Mouse (Mus musculus): ENCODE measurements around the gene Btaf1. TPM values are rescaled to one million over a fixed set of nuclear protein-coding genes. Genes with fewer than 3 reads are reported as not detected.
A peak's percentile ranks its signal among the peaks of the same experiment; 100 is the strongest.

Btaf1 gene
- total and polyA plus RNA-seq, 3 experiments = 31.9 to 43.2 (median 38.3) TPM

DNA sequence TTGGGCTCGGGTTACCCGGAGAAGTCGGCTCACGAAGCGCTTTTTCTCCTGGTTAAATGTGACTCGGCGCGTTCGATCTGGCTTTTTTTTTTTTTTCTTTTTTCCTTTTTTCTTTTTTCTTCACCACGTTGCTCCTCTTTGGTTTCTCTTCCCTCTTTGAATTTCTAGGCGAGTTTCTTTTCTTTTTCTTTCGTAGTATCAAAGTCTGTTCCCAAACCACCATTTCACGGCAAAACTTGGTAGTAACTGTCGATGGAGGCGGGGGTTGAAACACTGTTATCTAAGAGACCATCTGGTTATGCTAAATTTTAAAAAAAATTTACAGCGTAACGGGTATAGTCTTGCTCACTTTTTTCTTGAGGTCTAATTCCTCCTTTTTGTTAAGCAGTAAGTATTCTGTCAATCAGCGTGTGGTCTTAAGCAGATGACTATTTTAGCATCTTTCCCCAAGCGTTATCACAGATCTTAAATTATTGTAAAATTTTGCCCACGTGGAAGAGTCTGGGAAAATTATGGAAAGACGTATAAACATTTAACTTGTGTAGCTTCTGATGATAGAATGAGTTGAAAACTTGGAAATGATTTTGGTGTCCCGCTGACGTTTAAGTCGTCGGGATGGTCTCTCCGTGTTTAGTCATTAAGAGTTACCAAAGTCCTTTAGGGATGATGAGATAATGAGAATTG, 816 bp downstream of the Btaf1 start:
- Histone ChIP-seq H3K4me2 (ENCODE audit: insufficient read depth, low read depth, poor library complexity, severe bottlenecking) (peak overlapping the region; percentile 80), H3K4me3 (replicated peaks in 1 of 3; ENCODE audit: low read depth in 2 of 3, low read length in 2 of 3, poor library complexity in 1 of 3) (peak overlapping the region; percentile 84 to 95 (median 90)), H3K79me2 (replicated peaks; ENCODE audit: control insufficient read depth, extremely low read depth, insufficient read depth, poor library complexity, severe bottlenecking) (peaks cover 55% of the 10 kb centered on the region), H3K36me3 (replicated peaks in 1 of 2; ENCODE audit: control insufficient read depth in 1 of 2, insufficient read depth in 1 of 2, low read length in 1 of 2) (peaks cover 0 to 5% of the 10 kb centered on the region in 2 experiments), H3K9me3 (replicated peaks; ENCODE audit: low read length) (no peaks in the 10 kb centered on the region), H3K4me1 (ENCODE audit: control insufficient read depth in 1 of 2, insufficient read depth in 2 of 2) (peaks cover 3 to 20% of the 10 kb centered on the region in 2 experiments; a peak in 3 of 4 replicates), H3K27me3 (replicated peaks) (no peaks in the 10 kb centered on the region), H3K9ac (ENCODE audit: insufficient read depth, low read depth) (peak overlapping the region; percentile 85), H3K27ac (ENCODE audit: insufficient read depth, low read depth) (peak overlapping the region; percentile 82)
- in situ Hi-C loops (cut with MboI; ENCODE audit: low pct_ligation_motif_present, low pct_unique_long_range_greater_than_20kb, low sequenced_read_pairs) = no loop called here
- dilution Hi-C loops (cut with MboI; ENCODE audit: extremely low pct_ligation_motif_present, extremely low pct_unique_long_range_greater_than_20kb, low sequenced_read_pairs) = no loop called here
- DNase-seq (ENCODE audit: extremely low read depth) = peak; percentile 24
- TF ChIP-seq USF1 (IDR thresholded peaks at IDR 0.05; ENCODE audit: low read depth, low read length) (no peak), IRF4 (IDR thresholded peaks at IDR 0.05; ENCODE audit: low read depth, low read length) (0 out of 2 replicates have a peak, but pooled peaks have one; percentile 14), USF2 (conservative IDR thresholded peaks at IDR 0.05; ENCODE audit: low read depth, low read length) (no peak), CHD1 (IDR thresholded peaks at IDR 0.05; ENCODE audit: low read depth, low read length) (peak; percentile 64), SIN3A (IDR thresholded peaks at IDR 0.05; ENCODE audit: low read length) (peak; percentile 61), ZC3H11A (IDR thresholded peaks at IDR 0.05; ENCODE audit: low read depth, low read length) (no peak), ZNF384 (IDR thresholded peaks at IDR 0.05; ENCODE audit: low read depth, low read length) (peak; percentile 74), UBTF (IDR thresholded peaks at IDR 0.05; ENCODE audit: low read depth, low read length) (peak; percentile 79), MAFK (IDR thresholded peaks at IDR 0.05; ENCODE audit: insufficient replicate concordance, low read length) (0 out of 2 replicates have a peak, but pooled peaks have one; percentile 12), BHLHE40 (IDR thresholded peaks at IDR 0.05; ENCODE audit: low read depth, low read length) (0 out of 2 replicates have a peak, but pooled peaks have one; percentile 19), MAX (IDR thresholded peaks at IDR 0.05; ENCODE audit: low read length) (peak; percentile 45; the same call in 1 of the 2 replicates)

DNA sequence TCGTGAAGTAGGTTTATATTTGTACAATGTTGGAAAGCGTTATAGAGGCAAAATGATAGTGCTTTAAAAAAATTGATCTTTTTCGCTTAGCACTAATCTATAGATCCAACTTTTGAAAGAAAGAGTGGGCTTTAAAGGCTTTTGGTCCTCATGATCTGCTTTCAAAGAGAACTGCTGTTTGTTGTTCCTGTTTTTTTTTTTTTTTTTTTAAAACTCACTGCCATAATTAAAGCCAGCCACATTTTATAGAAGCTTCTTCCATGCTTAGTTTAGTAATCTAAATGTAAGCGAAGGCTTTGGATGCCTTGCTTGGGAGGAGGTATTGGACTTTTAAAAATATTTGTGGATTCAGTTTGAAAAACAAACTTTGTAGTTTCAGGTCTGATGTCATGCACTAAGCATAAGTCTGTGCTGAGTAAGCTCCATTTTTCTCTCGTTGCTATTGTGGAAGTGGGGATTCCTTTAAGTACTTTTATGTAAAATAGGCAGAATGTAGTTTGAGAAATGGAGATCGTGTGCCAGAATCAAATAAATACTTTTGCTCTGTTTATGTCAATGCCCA, 2.0 kb downstream of the Btaf1 start:
- H3K27me3 ChIP-seq (replicated peaks) = no peaks in the 10 kb centered on the region
- H3K4me1 ChIP-seq (ENCODE audit: control insufficient read depth in 1 of 2, insufficient read depth in 2 of 2) = peaks cover 3 to 31% of the 10 kb centered on the region in 2 experiments; a peak in 3 of 4 replicates
- peak; percentile 47 for DNase-seq (ENCODE audit: extremely low read depth)
- peaks cover 0 to 7% of the 10 kb centered on the region in 2 experiments for H3K36me3 ChIP-seq (replicated peaks in 1 of 2; ENCODE audit: control insufficient read depth in 1 of 2, insufficient read depth in 1 of 2, low read length in 1 of 2)
- TF ChIP-seq CHD2 (IDR thresholded peaks at IDR 0.05; ENCODE audit: low read length) = 0 out of 2 replicates have a peak, but pooled peaks have one; percentile 21
- TF ChIP-seq MEF2A (IDR thresholded peaks at IDR 0.05; ENCODE audit: borderline replicate concordance, low read depth, low read length) = peak; percentile 89
- no peak for TF ChIP-seq KAT2A (IDR thresholded peaks at IDR 0.05; ENCODE audit: insufficient replicate concordance, low read length)
- TF ChIP-seq ZNF384 (IDR thresholded peaks at IDR 0.05; ENCODE audit: low read depth, low read length) = peak; percentile 87
- TF ChIP-seq MAX (IDR thresholded peaks at IDR 0.05; ENCODE audit: low read length) = no peak
- TF ChIP-seq MAFK (IDR thresholded peaks at IDR 0.05; ENCODE audit: insufficient replicate concordance, low read length) = peak; percentile 95
- peak; percentile 67; the same call in 1 of the 2 replicates for TF ChIP-seq SIN3A (IDR thresholded peaks at IDR 0.05; ENCODE audit: low read length)
- TF ChIP-seq IRF4 (IDR thresholded peaks at IDR 0.05; ENCODE audit: low read depth, low read length) = peak; percentile 73
- peak; percentile 73 for TF ChIP-seq JUND (conservative IDR thresholded peaks at IDR 0.05; ENCODE audit: low read depth, low read length)
- TF ChIP-seq JUN (IDR thresholded peaks at IDR 0.05; ENCODE audit: insufficient read depth, low read depth, low read length) = peak; percentile 84
- TF ChIP-seq ETS1 (conservative IDR thresholded peaks at IDR 0.05; ENCODE audit: low read depth, low read length) = peak; percentile 69
- TF ChIP-seq SMC3 (IDR thresholded peaks at IDR 0.05; ENCODE audit: low read depth, low read length) = no peak
- no peak for TF ChIP-seq TCF12 (IDR thresholded peaks at IDR 0.05; ENCODE audit: low read depth, low read length)
- 0 out of 2 replicates have a peak, but pooled peaks have one; percentile 11 for TF ChIP-seq ELF1 (IDR thresholded peaks at IDR 0.05; ENCODE audit: low read depth, low read length)
- TF ChIP-seq EP300 (IDR thresholded peaks at IDR 0.05; ENCODE audit: low read length) = 0 out of 2 replicates have a peak, but pooled peaks have one; percentile 24
- H3K9me3 ChIP-seq (replicated peaks; ENCODE audit: low read length) = no peaks in the 10 kb centered on the region
- in situ Hi-C loops (cut with MboI; ENCODE audit: low pct_ligation_motif_present, low pct_unique_long_range_greater_than_20kb, low sequenced_read_pairs) = no loop called here
- peak overlapping the region; percentile 85 for H3K9ac ChIP-seq (ENCODE audit: insufficient read depth, low read depth)
- peak overlapping the region; percentile 84 to 95 (median 90) for H3K4me3 ChIP-seq (replicated peaks in 1 of 3; ENCODE audit: low read depth in 2 of 3, low read length in 2 of 3, poor library complexity in 1 of 3)
- dilution Hi-C loops (cut with MboI; ENCODE audit: extremely low pct_ligation_motif_present, extremely low pct_unique_long_range_greater_than_20kb, low sequenced_read_pairs) = no loop called here
- H3K4me2 ChIP-seq (ENCODE audit: insufficient read depth, low read depth, poor library complexity, severe bottlenecking) = peak overlapping the region; percentile 88
- no peak overlapping the region; the same call in 1 of the 2 replicates for H3K27ac ChIP-seq (ENCODE audit: insufficient read depth, low read depth)
- H3K79me2 ChIP-seq (replicated peaks; ENCODE audit: control insufficient read depth, extremely low read depth, insufficient read depth, poor library complexity, severe bottlenecking) = peaks cover 63% of the 10 kb centered on the region
